Mouse (Mus musculus) embryo, embryonic 11 days (tissue): ENCODE data around the gene Arhgap44.
A peak's percentile ranks its signal among the peaks of the same experiment; 100 is the strongest.

Experiments
- DNase-seq: peaks from one replicate; pipeline ENCODE4 v3.0.0-alpha.2; 2015

The Arhgap44 gene

GRCm38 (mm10) chr11:65080274-65080673 is 82.5 kb downstream of the Arhgap44 start:
- no peak for DNase-seq

GRCm38 (mm10) chr11:65069609-65070008 is 93.2 kb downstream of the Arhgap44 start:
- no peak for DNase-seq

- DNase-seq = no peak
Measured at GRCm38 (mm10) chr11:65069051-65069450, 93.7 kb downstream of the Arhgap44 start.

GRCm38 (mm10) chr11:65065201-65065600 is 97.6 kb downstream of the Arhgap44 start:
- DNase-seq = no peak

GRCm38 (mm10) chr11:65061437-65061836 is 101.3 kb downstream of the Arhgap44 start:
- no peak for DNase-seq

- no peak for DNase-seq
Measured at GRCm38 (mm10) chr11:65059531-65059930, 103.2 kb downstream of the Arhgap44 start.

GRCm38 (mm10) chr11:65058224-65058908 is 104.4 kb downstream of the Arhgap44 start:
- DNase-seq = peak; percentile 39

- no peak for DNase-seq
Measured at GRCm38 (mm10) chr11:65055596-65055995, 107.2 kb downstream of the Arhgap44 start.

GRCm38 (mm10) chr11:65054216-65054615 is 108.5 kb downstream of the Arhgap44 start:
- no peak for DNase-seq

- DNase-seq = no peak
Measured at GRCm38 (mm10) chr11:65050819-65051218, 111.9 kb downstream of the Arhgap44 start.

GRCm38 (mm10) chr11:65049090-65049489 is 113.7 kb downstream of the Arhgap44 start:
- DNase-seq = no peak

- DNase-seq = no peak
Measured at GRCm38 (mm10) chr11:65040556-65040955, 122.2 kb downstream of the Arhgap44 start.

- peak; percentile 21 for DNase-seq
Measured at GRCm38 (mm10) chr11:65039517-65040095, 123.2 kb downstream of the Arhgap44 start.

- DNase-seq = no peak
Measured at GRCm38 (mm10) chr11:65038996-65039395, 123.8 kb downstream of the Arhgap44 start.

- no peak for DNase-seq
Measured at GRCm38 (mm10) chr11:65032221-65032620, 130.5 kb downstream of the Arhgap44 start.

- DNase-seq = no peak
Measured at GRCm38 (mm10) chr11:65030201-65030600, 132.6 kb downstream of the Arhgap44 start.

- DNase-seq = no peak
Measured at GRCm38 (mm10) chr11:65028049-65028448, 134.7 kb downstream of the Arhgap44 start.

- DNase-seq = no peak
Measured at GRCm38 (mm10) chr11:65022771-65023170, 140.0 kb downstream of the Arhgap44 start.

- no peak for DNase-seq
Measured at GRCm38 (mm10) chr11:65020744-65021143, 142.0 kb downstream of the Arhgap44 start.

- DNase-seq = no peak
Measured at GRCm38 (mm10) chr11:65016754-65017153, 146.0 kb downstream of the Arhgap44 start.

GRCm38 (mm10) chr11:65013906-65014305 is 148.9 kb downstream of the Arhgap44 start:
- no peak for DNase-seq

- no peak for DNase-seq
Measured at GRCm38 (mm10) chr11:65006047-65006446, 156.7 kb downstream of the Arhgap44 start.

- DNase-seq = no peak
Measured at GRCm38 (mm10) chr11:65004836-65005235, 157.9 kb downstream of the Arhgap44 start.

- DNase-seq = no peak
Measured at GRCm38 (mm10) chr11:65003611-65004010, 159.2 kb downstream of the Arhgap44 start.

GRCm38 (mm10) chr11:65001729-65002128 is 161.0 kb downstream of the Arhgap44 start:
- no peak for DNase-seq
